Mouse (Mus musculus) liver, embryonic 16.5 days (tissue): Measurements from ENCODE around the gene Angpt4. TPM values are rescaled to one million over a fixed set of nuclear protein-coding genes. Genes with fewer than 3 reads are reported as not detected.

Source experiments
- ATAC-seq: fragments of 200-750 bp; cut with Nextera tagmentation; 2 replicates; pipeline ENCODE4 v1.8.0; 2017; ENCODE audit warnings: low read depth, mild to moderate bottlenecking, moderate number of reproducible peaks, moderate library complexity
- H3K27ac ChIP-seq: fragments of 300-500 bp; sonication (generic); 2 replicates; pipeline ENCODE4 v1.5.1; 2014; ENCODE audit warnings: mild to moderate bottlenecking, low read length
- H3K27me3 ChIP-seq: fragments of 300-500 bp; sonication (generic); 2 replicates; pipeline ENCODE4 v1.6.1; 2014; ENCODE audit warnings: low read depth, low read length, mixed read lengths; ENCODE audit not compliant: control insufficient read depth, insufficient read depth
- H3K36me3 ChIP-seq: fragments of 300-500 bp; sonication (generic); 2 replicates; pipeline ENCODE4 v1.6.1; 2014; ENCODE audit warnings: mild to moderate bottlenecking; ENCODE audit not compliant: control insufficient read depth, insufficient read depth
- H3K4me1 ChIP-seq: fragments of 300-500 bp; sonication (generic); 2 replicates; pipeline ENCODE4 v1.6.1; 2014; ENCODE audit warnings: low read depth, low read length, mixed read lengths; ENCODE audit not compliant: control insufficient read depth
- H3K4me2 ChIP-seq: fragments of 300-500 bp; sonication (generic); 2 replicates; pipeline ENCODE4 v1.6.1; 2014; ENCODE audit warnings: low read depth, low read length, mixed read lengths
- H3K4me3 ChIP-seq: fragments of 300-500 bp; sonication (generic); 2 replicates; pipeline ENCODE4 v1.5.1; 2014; ENCODE audit warnings: low read depth, mild to moderate bottlenecking, low read length
- H3K9ac ChIP-seq: fragments of 300-500 bp; sonication (generic); 2 replicates; pipeline ENCODE4 v1.6.1; 2014; ENCODE audit warnings: low read depth, low read length
- H3K9me3 ChIP-seq: fragments of 300-500 bp; sonication (generic); replicated peaks from 2 replicates; pipeline ENCODE4 v1.6.1; 2016; ENCODE audit warnings: low read length; ENCODE audit not compliant: control insufficient read depth
- WGBS: fragments of 180-500 bp; shearing (Covaris S2); extraction: QIAGEN DNeasy Blood & Tissue Kit; methylation state at CpG from one replicate; pipeline ENCODE4 v1.1.7; 2014; ENCODE audit not compliant: insufficient replicate concordance; 5-methylcytosine and 5-hydroxymethylcytosine counted together
- polyA plus RNA-seq: library from polyadenylated mRNA; unstranded; fragments of >200 nt; fragmentation: Nextera tagmentation; extraction: Ambion mirVana; gene quantifications from 2 replicates; pipeline ENCODE4 v1.2.1, GENCODE M21; 2015

The Angpt4 gene
- polyA plus RNA-seq: 0.06 and 0.11 TPM in 2 replicates

DNA sequence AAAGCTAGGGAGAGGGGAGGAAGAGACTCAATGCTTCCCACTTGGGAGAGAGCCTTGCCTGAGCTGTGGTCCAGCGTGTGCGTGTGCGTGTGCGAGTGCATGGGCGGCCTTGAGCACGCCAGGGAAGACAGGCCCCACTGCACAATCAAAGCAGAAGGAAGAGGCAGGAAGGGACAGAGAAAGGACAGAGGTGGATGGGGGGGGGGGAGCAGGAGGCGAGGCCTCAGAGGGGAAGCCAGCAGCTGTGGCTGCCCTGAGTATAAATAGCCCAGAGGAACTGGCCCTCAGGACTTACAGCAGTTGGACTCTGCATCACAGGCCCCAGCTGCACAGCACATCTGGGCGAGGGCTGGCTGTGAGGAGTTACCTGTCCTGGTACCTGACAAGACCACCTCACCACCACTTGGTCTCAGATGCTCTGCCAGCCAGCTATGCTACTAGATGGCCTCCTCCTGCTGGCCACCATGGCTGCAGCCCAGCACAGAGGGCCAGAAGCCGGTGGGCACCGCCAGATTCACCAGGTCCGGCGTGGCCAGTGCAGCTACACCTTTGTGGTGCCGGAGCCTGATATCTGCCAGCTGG is at the start of gene Angpt4:
Gene Angpt4 (plus strand): TSS at position 292 of the 582 bp plus-strand sequence.
- 52% methylated on average over 12 of the region's 13 CpGs for WGBS
- Histone ChIP-seq H3K4me3 (no peak within 1 kb of the TSS), H3K27me3 (no peaks in the 10 kb centered on the region), H3K9me3 (no peaks in the 10 kb centered on the region), H3K27ac (no peak within 1 kb of the TSS), H3K4me1 (no peaks in the 10 kb centered on the region; the same call in 1 of the 2 replicates), H3K9ac (no peak within 1 kb of the TSS), H3K36me3 (no peaks in the 10 kb centered on the region), H3K4me2 (no peak within 1 kb of the TSS)
- no peak for ATAC-seq

- Histone ChIP-seq H3K27me3 (no peaks in the 10 kb centered on the region), H3K4me3 (no peak overlapping the region), H3K4me2 (no peak overlapping the region), H3K4me1 (no peaks in the 10 kb centered on the region), H3K9me3 (no peaks in the 10 kb centered on the region), H3K9ac (no peak overlapping the region), H3K27ac (no peak overlapping the region), H3K36me3 (no peaks in the 10 kb centered on the region)
- ATAC-seq: no peak
- WGBS: 36% methylated on average over 5 of the region's 5 CpGs
Measured at GRCm38 (mm10) chr2:151862257-151862810, 48.7 kb upstream of the Angpt4 start.

DNA sequence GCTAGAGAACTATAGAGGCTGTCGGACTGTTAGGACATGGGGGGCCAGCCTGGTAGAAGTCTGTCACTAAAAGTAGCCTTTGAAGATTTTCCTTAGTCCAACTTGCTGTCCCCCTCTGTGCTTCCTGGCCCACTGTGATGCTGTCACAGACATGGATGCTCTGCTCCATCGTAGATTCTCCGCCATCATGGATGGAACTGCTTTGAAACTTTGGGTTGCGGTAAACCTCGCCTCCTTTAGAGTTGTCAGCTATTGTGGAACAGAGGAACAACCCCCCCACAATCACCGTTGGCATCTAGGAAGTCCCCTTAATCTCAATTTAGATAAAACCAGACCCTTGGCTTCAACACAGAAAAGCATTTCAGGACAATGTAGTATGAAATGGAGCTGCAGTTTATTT is 46.1 kb upstream of the Angpt4 start:
- no peaks in the 10 kb centered on the region for H3K36me3 ChIP-seq
- H3K4me2 ChIP-seq: no peak overlapping the region
- H3K9ac ChIP-seq: no peak overlapping the region
- ATAC-seq: no peak
- H3K9me3 ChIP-seq: no peaks in the 10 kb centered on the region
- no peaks in the 10 kb centered on the region for H3K27me3 ChIP-seq
- H3K4me3 ChIP-seq: no peak overlapping the region
- WGBS: 74% methylated on average over 6 of the region's 6 CpGs
- no peaks in the 10 kb centered on the region for H3K4me1 ChIP-seq
- no peak overlapping the region for H3K27ac ChIP-seq

DNA sequence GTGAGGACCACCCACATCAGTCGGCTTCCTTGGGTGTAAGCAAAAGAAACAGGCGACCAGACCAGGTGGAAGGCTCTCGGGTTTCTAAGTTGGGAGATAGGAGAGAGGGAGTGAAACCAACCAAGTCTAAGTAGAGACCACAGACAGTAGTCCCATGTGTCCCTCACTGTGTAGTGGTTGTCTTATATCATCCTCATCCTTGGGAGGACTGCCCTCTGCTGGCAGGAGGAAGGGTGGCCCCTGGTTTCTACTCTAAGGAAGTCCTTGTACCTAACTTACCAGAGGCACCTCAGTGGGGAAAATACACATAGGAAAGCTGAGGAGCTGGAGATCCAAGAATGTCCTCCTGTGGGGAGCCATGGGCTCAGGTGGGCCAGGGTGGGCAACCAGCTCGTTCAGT is 44.5 kb upstream of the Angpt4 start:
- Histone ChIP-seq H3K4me2 (no peak overlapping the region), H3K36me3 (no peaks in the 10 kb centered on the region), H3K4me3 (no peak overlapping the region), H3K4me1 (no peaks in the 10 kb centered on the region), H3K27ac (no peak overlapping the region), H3K27me3 (no peaks in the 10 kb centered on the region), H3K9me3 (no peaks in the 10 kb centered on the region), H3K9ac (no peak overlapping the region)
- no peak for ATAC-seq
- WGBS: 27% methylated on average over 4 of the region's 4 CpGs

DNA sequence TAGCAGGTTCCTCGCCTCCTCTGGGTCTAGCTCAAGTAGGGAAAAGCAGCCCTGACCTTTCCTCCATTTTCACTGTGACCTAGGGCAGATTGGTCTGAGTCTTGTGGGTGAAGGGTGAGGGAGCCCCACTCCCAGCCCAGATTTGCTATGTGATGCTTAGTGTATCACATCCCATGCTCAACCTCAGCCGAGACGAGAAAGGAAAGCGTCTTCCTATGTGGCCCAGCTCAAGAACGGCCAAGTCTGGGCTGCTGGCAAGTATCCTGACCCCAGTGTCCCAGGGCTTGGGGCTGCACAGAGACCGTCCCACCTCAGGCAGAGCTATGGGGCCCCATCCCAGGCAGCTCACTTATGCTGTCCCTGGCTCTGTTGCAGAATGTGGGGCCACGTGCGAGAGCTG is 42.8 kb upstream of the Angpt4 start:
- Histone ChIP-seq H3K27me3 (no peaks in the 10 kb centered on the region), H3K4me1 (no peaks in the 10 kb centered on the region), H3K27ac (no peak overlapping the region), H3K9ac (no peak overlapping the region), H3K36me3 (no peaks in the 10 kb centered on the region), H3K4me3 (no peak overlapping the region), H3K4me2 (no peak overlapping the region), H3K9me3 (no peaks in the 10 kb centered on the region)
- ATAC-seq: no peak
- WGBS: 72% methylated on average over 8 of the region's 8 CpGs

- no peak for ATAC-seq
- Histone ChIP-seq H3K27me3 (no peaks in the 10 kb centered on the region; the same call in 1 of the 2 replicates), H3K36me3 (no peaks in the 10 kb centered on the region), H3K9ac (no peak overlapping the region), H3K9me3 (no peaks in the 10 kb centered on the region), H3K4me3 (no peak overlapping the region), H3K4me1 (no peaks in the 10 kb centered on the region), H3K27ac (no peak overlapping the region), H3K4me2 (no peak overlapping the region)
Measured at GRCm38 (mm10) chr2:151874551-151874950, 36.5 kb upstream of the Angpt4 start.

DNA sequence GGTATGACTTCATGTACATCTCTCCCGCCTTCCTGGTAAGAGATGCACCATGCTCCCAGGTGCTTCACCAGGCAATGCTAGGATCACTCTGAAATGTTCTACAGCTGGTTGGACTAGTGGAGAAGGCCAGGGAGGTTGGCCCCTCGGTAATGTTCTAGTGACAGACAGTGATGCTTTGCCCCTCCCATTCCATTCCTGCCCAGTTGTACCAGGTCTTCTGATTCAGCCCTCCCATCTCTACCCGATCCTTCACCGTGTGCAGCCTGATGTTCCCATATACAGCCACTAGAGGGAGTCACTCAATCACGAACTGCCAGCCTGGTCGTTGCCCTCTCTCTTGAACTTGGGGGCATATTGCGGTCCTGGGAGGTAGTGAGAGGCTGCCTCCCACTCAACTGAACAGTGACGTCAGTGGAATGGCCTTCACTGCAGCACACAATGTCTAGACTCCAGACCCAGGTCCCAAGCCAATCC is 35.0 kb upstream of the Angpt4 start:
- H3K27ac ChIP-seq: no peak overlapping the region
- no peaks in the 10 kb centered on the region for H3K36me3 ChIP-seq
- no peak overlapping the region for H3K9ac ChIP-seq
- no peak for ATAC-seq
- H3K27me3 ChIP-seq: no peaks in the 10 kb centered on the region; the same call in 1 of the 2 replicates
- 11% methylated on average over 8 of the region's 8 CpGs for WGBS
- no peak overlapping the region for H3K4me2 ChIP-seq
- no peaks in the 10 kb centered on the region for H3K4me1 ChIP-seq
- H3K9me3 ChIP-seq: no peaks in the 10 kb centered on the region
- no peak overlapping the region for H3K4me3 ChIP-seq

DNA sequence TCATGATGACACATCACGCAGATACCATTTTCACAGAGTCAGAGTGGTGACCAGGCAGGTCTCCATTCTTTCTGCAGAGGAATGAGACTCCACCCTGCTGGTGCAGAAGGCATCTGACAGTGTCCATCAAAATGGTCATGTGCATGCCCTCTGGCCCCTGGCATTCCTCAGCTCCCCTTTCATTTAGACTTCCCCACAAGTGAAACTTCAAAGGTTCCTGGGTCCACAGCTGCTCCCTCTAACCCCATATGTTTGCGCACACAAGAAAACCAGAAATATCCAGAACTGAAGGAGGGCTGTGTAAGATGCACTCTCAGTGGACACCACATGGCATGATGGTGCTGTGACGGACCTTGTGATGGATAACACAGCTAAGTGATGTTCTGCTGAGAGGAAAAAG is 32.4 kb upstream of the Angpt4 start:
- Histone ChIP-seq H3K27ac (no peak overlapping the region), H3K9ac (no peak overlapping the region), H3K9me3 (no peaks in the 10 kb centered on the region), H3K27me3 (no peaks in the 10 kb centered on the region; the same call in 1 of the 2 replicates), H3K4me3 (no peak overlapping the region), H3K4me2 (no peak overlapping the region), H3K36me3 (no peaks in the 10 kb centered on the region), H3K4me1 (no peaks in the 10 kb centered on the region)
- no peak for ATAC-seq
- WGBS: 58% methylated on average over 3 of the region's 3 CpGs

GRCm38 (mm10) chr2:151879760-151880159 is 31.2 kb upstream of the Angpt4 start:
- no peaks in the 10 kb centered on the region for H3K9me3 ChIP-seq
- WGBS: 44% methylated on average over 2 of the region's 2 CpGs
- ATAC-seq: no peak
- no peaks in the 10 kb centered on the region; the same call in 1 of the 2 replicates for H3K27me3 ChIP-seq
- H3K4me3 ChIP-seq: no peak overlapping the region
- H3K36me3 ChIP-seq: no peaks in the 10 kb centered on the region
- no peak overlapping the region for H3K27ac ChIP-seq
- H3K4me2 ChIP-seq: no peak overlapping the region
- H3K9ac ChIP-seq: no peak overlapping the region
- H3K4me1 ChIP-seq: no peaks in the 10 kb centered on the region
